Comparison of ENCODE assay signal across 17 mouse cellular contexts in the genomic region with DNA sequence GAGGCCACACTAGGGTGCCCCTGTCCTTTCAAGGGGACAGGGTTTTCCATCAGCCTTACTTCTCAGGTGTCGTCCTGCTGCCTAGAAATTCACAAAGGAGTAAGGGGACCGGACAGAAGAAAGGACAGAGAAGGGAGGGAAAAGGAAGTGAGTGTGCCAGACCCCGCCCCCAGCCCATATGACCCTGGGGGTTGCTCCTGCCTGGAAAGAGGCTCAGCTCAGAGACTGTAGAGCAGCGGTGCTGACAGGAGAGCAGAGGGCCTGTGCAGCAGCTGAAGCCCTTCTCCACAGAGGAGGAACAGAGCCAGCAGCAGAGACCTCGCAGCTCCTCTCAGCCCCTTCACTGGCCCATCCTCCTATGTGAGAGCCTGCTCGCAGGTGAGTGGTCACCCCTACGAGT. TPM values are rescaled to one million over a fixed set of nuclear protein-coding genes. Genes with fewer than 3 reads are reported as not detected.
DNase-seq lines count a peak whose midpoint lies in the region; ATAC-seq and TF ChIP-seq lines count a peak whose summit lies in the region.
"Had no signal": no experiment of that assay in that cellular context is flagged by ENCODE, and none has a peak within 500 bp of the region (broad histone marks: within the 10 kb centered on the region; RNA-seq: fewer than 3 reads in every experiment).

No protein-coding gene starts in this region.

- no peak overlapping the region for H3K4me2 ChIP-seq in forebrain, postnatal 0 days (ENCODE audit: low read depth)
- peak overlapping the region; percentile 56 for H3K4me2 ChIP-seq in liver, embryonic 14.5 days (ENCODE audit: low read depth)
- H3K4me2 ChIP-seq: forebrain, embryonic 15.5 days; hindbrain, embryonic 15.5 days had no signal

- WGBS in forebrain, embryonic 10.5 days, result 40% methylated on average over 7 of the region's 7 CpGs
- 48% methylated on average over 7 of the region's 7 CpGs for WGBS in forebrain, postnatal 0 days
- 30% methylated on average over 7 of the region's 7 CpGs for WGBS in liver, embryonic 14.5 days (ENCODE audit: insufficient replicate concordance)

- H3K27me3 ChIP-seq in forebrain, embryonic 10.5 days (ENCODE audit: poor library complexity, severe bottlenecking), result no peaks in the 10 kb centered on the region
- H3K27me3 ChIP-seq in forebrain, postnatal 0 days (ENCODE audit: insufficient read depth, low read length), result no peaks in the 10 kb centered on the region
- no peaks in the 10 kb centered on the region for H3K27me3 ChIP-seq in megakaryocyte, embryonic 14.5 days (replicated peaks)
- no peaks in the 10 kb centered on the region for H3K27me3 ChIP-seq in liver, embryonic 14.5 days (ENCODE audit: control insufficient read depth, insufficient read depth, low read length)
- H3K27me3 ChIP-seq: forebrain, embryonic 15.5 days; hindbrain, embryonic 15.5 days had no signal

- H3K4me1 ChIP-seq in forebrain, embryonic 10.5 days, result peaks cover 27% of the 10 kb centered on the region
- H3K4me1 ChIP-seq in forebrain, postnatal 0 days (ENCODE audit: insufficient read depth), result no peaks in the 10 kb centered on the region
- peaks cover 85% of the 10 kb centered on the region for H3K4me1 ChIP-seq in megakaryocyte, embryonic 14.5 days
- peaks cover 42% of the 10 kb centered on the region for H3K4me1 ChIP-seq in bone marrow macrophage, adult 2 months (ENCODE audit: control insufficient read depth, insufficient read depth, low read length)
- peaks cover 49 to 59% of the 10 kb centered on the region in 2 experiments for H3K4me1 ChIP-seq in liver, embryonic 14.5 days (replicated peaks; ENCODE audit: control insufficient read depth in 2 of 2, insufficient read depth in 2 of 2, low read length in 1 of 2)
- H3K4me1 ChIP-seq: forebrain, embryonic 15.5 days; hindbrain, embryonic 15.5 days had no signal

- H3K9me3 ChIP-seq in forebrain, embryonic 10.5 days, result no peaks in the 10 kb centered on the region
- H3K9me3 ChIP-seq in forebrain, postnatal 0 days (ENCODE audit: low read length), result no peaks in the 10 kb centered on the region
- no peaks in the 10 kb centered on the region for H3K9me3 ChIP-seq in megakaryocyte, embryonic 14.5 days
- no peaks in the 10 kb centered on the region for H3K9me3 ChIP-seq in liver, embryonic 14.5 days (ENCODE audit: control insufficient read depth, low read length)
- H3K9me3 ChIP-seq: forebrain, embryonic 15.5 days; hindbrain, embryonic 15.5 days had no signal

- TF ChIP-seq CTCF in forebrain, postnatal 0 days (IDR thresholded peaks at IDR 0.05; ENCODE audit: low read depth), result no peak
- no peak for TF ChIP-seq CTCF in bone marrow macrophage, adult 2 months (IDR thresholded peaks at IDR 0.05; ENCODE audit: low read depth, low read length)
- no peak for TF ChIP-seq CTCF in liver, embryonic 14.5 days (IDR thresholded peaks at IDR 0.05; ENCODE audit: low read depth)

- no peak overlapping the region for H3K4me3 ChIP-seq in forebrain, embryonic 10.5 days
- no peak overlapping the region for H3K4me3 ChIP-seq in forebrain, postnatal 0 days (ENCODE audit: low read depth, low read length)
- H3K4me3 ChIP-seq in megakaryocyte, embryonic 14.5 days (replicated peaks), result peak overlapping the region; percentile 74
- H3K4me3 ChIP-seq in bone marrow macrophage, adult 2 months (ENCODE audit: insufficient read depth, low read length), result peak overlapping the region; percentile 44
- 0 out of 4 replicates have a peak overlapping the region, but pooled peaks of 1 of the 2 experiments have one; percentile 7 for H3K4me3 ChIP-seq in liver, embryonic 14.5 days (ENCODE audit: insufficient read depth in 1 of 2, low read depth in 2 of 2, low read length in 2 of 2)
- H3K4me3 ChIP-seq: forebrain, embryonic 15.5 days; hindbrain, embryonic 15.5 days had no signal

- no peaks in the 10 kb centered on the region for H3K36me3 ChIP-seq in forebrain, embryonic 10.5 days (replicated peaks)
- H3K36me3 ChIP-seq in forebrain, postnatal 0 days (ENCODE audit: insufficient read depth), result no peaks in the 10 kb centered on the region
- H3K36me3 ChIP-seq in megakaryocyte, embryonic 14.5 days (replicated peaks; ENCODE audit: low read length), result no peaks in the 10 kb centered on the region
- H3K36me3 ChIP-seq in liver, embryonic 14.5 days (replicated peaks; ENCODE audit: control insufficient read depth, insufficient read depth, low read depth), result no peaks in the 10 kb centered on the region
- H3K36me3 ChIP-seq: forebrain, embryonic 15.5 days; hindbrain, embryonic 15.5 days had no signal

- TF ChIP-seq POLR2A in bone marrow macrophage, adult 2 months (IDR thresholded peaks at IDR 0.05; ENCODE audit: borderline replicate concordance, low read depth, low read length), result no peak

- TF ChIP-seq EP300 in liver, embryonic 14.5 days (IDR thresholded peaks at IDR 0.05; ENCODE audit: low read depth), result no peak

- DNase-seq in forebrain, embryonic 10.5 days (ENCODE audit: extremely low spot score, low spot score), result no peak
- DNase-seq in forebrain, postnatal 0 days, result no peak
- DNase-seq in liver, embryonic 14.5 days (ENCODE audit: low read depth in 3 of 3, low spot score in 3 of 3), result no peak
- DNase-seq in cerebellum, adult 9-11 months, result no peak
- no peak for DNase-seq in c-Kit-positive CD71-positive TER-119-positive erythroid progenitor cells, embryonic 14.5 days (ENCODE audit: low spot score)
- DNase-seq: kidney, postnatal 14 days; lung, adult 2 months; thymus, adult 18-20 months had no signal

- ATAC-seq in forebrain, postnatal 0 days, result no peak
- no peak for ATAC-seq in megakaryocyte, adult 5-6 weeks (ENCODE audit: poor library complexity, severe bottlenecking)
- no peak for ATAC-seq in liver, embryonic 14.5 days (ENCODE audit: insufficient read depth)
- ATAC-seq: forebrain, embryonic 15.5 days; midbrain, embryonic 16.5 days had no signal

- no peak overlapping the region for H3K9ac ChIP-seq in forebrain, postnatal 0 days
- peak overlapping the region; percentile 32 for H3K9ac ChIP-seq in liver, embryonic 14.5 days (replicated peaks)
- H3K9ac ChIP-seq: forebrain, embryonic 15.5 days; hindbrain, embryonic 15.5 days had no signal

- peak overlapping the region; percentile 67 for H3K27ac ChIP-seq in forebrain, embryonic 10.5 days
- H3K27ac ChIP-seq in forebrain, postnatal 0 days (ENCODE audit: low read depth, low read length), result no peak overlapping the region
- peak overlapping the region; percentile 80 for H3K27ac ChIP-seq in bone marrow macrophage, adult 2 months (ENCODE audit: insufficient read depth, low read depth, low read length)
- peak overlapping the region; percentile 95 for H3K27ac ChIP-seq in liver, embryonic 14.5 days
- H3K27ac ChIP-seq: forebrain, embryonic 15.5 days; hindbrain, embryonic 15.5 days had no signal

RNA-seq across cellular contexts. Expression of gene Gm9844, which starts 8.3 kb away (rescaled TPM):
- polyA plus RNA-seq in forebrain, embryonic 10.5 days (2016; fragmentation: Nextera tagmentation; extraction: Ambion mirVana), result 12.7 and 12.8 TPM in 2 replicates
- total RNA-seq in forebrain, postnatal 0 days (2014; rRNA removed), result 26.5 and 99.9 TPM in 2 replicates
- polyA plus RNA-seq in forebrain, postnatal 0 days (2015; fragmentation: Nextera tagmentation; extraction: Ambion mirVana), result 35.2 and 38.2 TPM in 2 replicates
- polyA plus RNA-seq in megakaryocyte, embryonic 14.5 days (2012; ENCODE audit: insufficient read depth, low replicate concordance), result 23.1 and 70.1 TPM in 2 replicates
- 9.6 and 10.0 TPM in 2 replicates for total RNA-seq in megakaryocyte, adult 5-6 weeks (2015)
- 40.8 and 73.5 TPM in 2 replicates for total RNA-seq in megakaryocyte, adult 5-6 weeks (2017)
- 2.4 TPM in 1 of 2 replicates, not detected in the other for polyA plus RNA-seq in bone marrow macrophage, adult 2 months (2012; ENCODE audit: insufficient read depth, insufficient read length, missing spikeins)
- polyA plus RNA-seq in liver, embryonic 14.5 days (2012; rRNA removed), result 0.37 and 1.5 TPM in 2 replicates
- 1.3 and 2.2 TPM in 2 replicates for polyA plus RNA-seq in liver, embryonic 14.5 days (2014; fragmentation: Nextera tagmentation; extraction: Ambion mirVana)

RNA-seq across cellular contexts. Expression of gene Lypd4, which starts 16.0 kb away (rescaled TPM):
- not detected in 2 replicates for polyA plus RNA-seq in forebrain, embryonic 10.5 days (2016; fragmentation: Nextera tagmentation; extraction: Ambion mirVana)
- total RNA-seq in forebrain, postnatal 0 days (2014; rRNA removed), result not detected in 2 replicates
- not detected in 2 replicates for polyA plus RNA-seq in forebrain, postnatal 0 days (2015; fragmentation: Nextera tagmentation; extraction: Ambion mirVana)
- not detected in 2 replicates for polyA plus RNA-seq in megakaryocyte, embryonic 14.5 days (2012; ENCODE audit: insufficient read depth, low replicate concordance)
- total RNA-seq in megakaryocyte, adult 5-6 weeks (2015), result not detected in 2 replicates
- not detected in 2 replicates for total RNA-seq in megakaryocyte, adult 5-6 weeks (2017)
- not detected in 2 replicates for polyA plus RNA-seq in bone marrow macrophage, adult 2 months (2012; ENCODE audit: insufficient read depth, insufficient read length, missing spikeins)
- not detected in 2 replicates for polyA plus RNA-seq in liver, embryonic 14.5 days (2012; rRNA removed)
- polyA plus RNA-seq in liver, embryonic 14.5 days (2014; fragmentation: Nextera tagmentation; extraction: Ambion mirVana), result not detected in 2 replicates
- total RNA-seq: gastrocnemius, postnatal 4 days had no signal
- polyA plus RNA-seq: C2C12; forebrain, embryonic 15.5 days; hindbrain, embryonic 15.5 days; lung, adult 2 months; neural tube, embryonic 14.5 days had no signal

RNA-seq across cellular contexts. Expression of gene Dmrtc2, which starts 16.2 kb away (rescaled TPM):
- not detected in 2 replicates for polyA plus RNA-seq in forebrain, embryonic 10.5 days (2016; fragmentation: Nextera tagmentation; extraction: Ambion mirVana)
- 0.08 TPM in 1 of 2 replicates, not detected in the other for total RNA-seq in forebrain, postnatal 0 days (2014; rRNA removed)
- 0.23 and 0.28 TPM in 2 replicates for polyA plus RNA-seq in forebrain, postnatal 0 days (2015; fragmentation: Nextera tagmentation; extraction: Ambion mirVana)
- not detected in 2 replicates for polyA plus RNA-seq in megakaryocyte, embryonic 14.5 days (2012; ENCODE audit: insufficient read depth, low replicate concordance)
- not detected in 2 replicates for total RNA-seq in megakaryocyte, adult 5-6 weeks (2015)
- not detected in 2 replicates for total RNA-seq in megakaryocyte, adult 5-6 weeks (2017)
- polyA plus RNA-seq in bone marrow macrophage, adult 2 months (2012; ENCODE audit: insufficient read depth, insufficient read length, missing spikeins), result not detected in 2 replicates
- polyA plus RNA-seq in liver, embryonic 14.5 days (2012; rRNA removed), result not detected in 2 replicates
- not detected in 2 replicates for polyA plus RNA-seq in liver, embryonic 14.5 days (2014; fragmentation: Nextera tagmentation; extraction: Ambion mirVana)
- total RNA-seq: gastrocnemius, postnatal 4 days had no signal
- polyA plus RNA-seq: C2C12; forebrain, embryonic 15.5 days; lung, adult 2 months; neural tube, embryonic 14.5 days had no signal

RNA-seq across cellular contexts. Expression of gene Rps19, which starts 30.5 kb away (rescaled TPM):
- polyA plus RNA-seq in forebrain, embryonic 10.5 days (2016; fragmentation: Nextera tagmentation; extraction: Ambion mirVana), result 2,087 and 2,135 TPM in 2 replicates
- total RNA-seq in forebrain, postnatal 0 days (2014; rRNA removed), result 581 and 723 TPM in 2 replicates
- polyA plus RNA-seq in forebrain, postnatal 0 days (2015; fragmentation: Nextera tagmentation; extraction: Ambion mirVana), result 1,350 and 1,888 TPM in 2 replicates
- polyA plus RNA-seq in megakaryocyte, embryonic 14.5 days (2012; ENCODE audit: insufficient read depth, low replicate concordance), result 171 and 2,463 TPM in 2 replicates
- total RNA-seq in megakaryocyte, adult 5-6 weeks (2015), result 1,493 and 1,909 TPM in 2 replicates
- 575 and 756 TPM in 2 replicates for total RNA-seq in megakaryocyte, adult 5-6 weeks (2017)
- 1,580 and 1,635 TPM in 2 replicates for polyA plus RNA-seq in bone marrow macrophage, adult 2 months (2012; ENCODE audit: insufficient read depth, insufficient read length, missing spikeins)
- polyA plus RNA-seq in liver, embryonic 14.5 days (2012; rRNA removed), result 418 and 615 TPM in 2 replicates
- polyA plus RNA-seq in liver, embryonic 14.5 days (2014; fragmentation: Nextera tagmentation; extraction: Ambion mirVana), result 1,649 and 1,654 TPM in 2 replicates

RNA-seq across cellular contexts. Expression of gene Cd79a, which starts 43.5 kb away (rescaled TPM):
- 0.25 and 0.55 TPM in 2 replicates for polyA plus RNA-seq in forebrain, embryonic 10.5 days (2016; fragmentation: Nextera tagmentation; extraction: Ambion mirVana)
- 0.15 and 0.33 TPM in 2 replicates for total RNA-seq in forebrain, postnatal 0 days (2014; rRNA removed)
- 0.47 and 0.54 TPM in 2 replicates for polyA plus RNA-seq in forebrain, postnatal 0 days (2015; fragmentation: Nextera tagmentation; extraction: Ambion mirVana)
- polyA plus RNA-seq in megakaryocyte, embryonic 14.5 days (2012; ENCODE audit: insufficient read depth, low replicate concordance), result 0.50 TPM in 1 of 2 replicates, not detected in the other
- total RNA-seq in megakaryocyte, adult 5-6 weeks (2015), result 0.64 and 1.0 TPM in 2 replicates
- 0.18 and 0.24 TPM in 2 replicates for total RNA-seq in megakaryocyte, adult 5-6 weeks (2017)
- polyA plus RNA-seq in bone marrow macrophage, adult 2 months (2012; ENCODE audit: insufficient read depth, insufficient read length, missing spikeins), result not detected in 2 replicates
- 0.81 and 1.0 TPM in 2 replicates for polyA plus RNA-seq in liver, embryonic 14.5 days (2012; rRNA removed)
- polyA plus RNA-seq in liver, embryonic 14.5 days (2014; fragmentation: Nextera tagmentation; extraction: Ambion mirVana), result 1.4 and 2.0 TPM in 2 replicates

Comparison
In these comparisons a context has a peak if more than half of its experiments do, and no peak if none do; other contexts are left out.
1. H3K4me3 ChIP-seq: peak in megakaryocyte, embryonic 14.5 days (single experiment) and bone marrow macrophage, adult 2 months (single experiment); none in forebrain, embryonic 10.5 days (single experiment) and forebrain, postnatal 0 days (single experiment).